Mouse (Mus musculus) hindbrain, embryonic 12.5 days (tissue): ENCODE results near the gene Leng8. TPM values are rescaled to one million over a fixed set of nuclear protein-coding genes. Genes with fewer than 3 reads are reported as not detected.

Source experiments
- polyA plus RNA-seq: library from polyadenylated mRNA; unstranded; fragments of >200 nt; fragmentation: Nextera tagmentation; extraction: Ambion mirVana; gene quantifications from 2 replicates; pipeline ENCODE4 v1.2.1, GENCODE M21; 2016

The Leng8 gene
- polyA plus RNA-seq, 1 experiment from 2014 or later = 115 TPM

Other genes with a start within 250 kb of the Leng8 start
- gene Gm14548, start 238.9 kb upstream of the Leng8 start, polyA plus RNA-seq = not detected in 2 replicates
- gene Lilra6, start 221.5 kb upstream of the Leng8 start, polyA plus RNA-seq = not detected in 2 replicates
- 1.8 and 2.4 TPM in 2 replicates for gene Lair1, start 73.8 kb upstream of the Leng8 start, polyA plus RNA-seq
- 108 and 110 TPM in 2 replicates for gene Ttyh1, start 17.6 kb upstream of the Leng8 start, polyA plus RNA-seq
- gene Leng9, start 13.3 kb downstream of the Leng8 start, polyA plus RNA-seq = 3.6 and 4.3 TPM in 2 replicates
- gene Cdc42ep5, start 27.8 kb downstream of the Leng8 start, polyA plus RNA-seq = 24.2 and 25.7 TPM in 2 replicates
- not detected in 2 replicates for gene Lilra5, start 100.7 kb downstream of the Leng8 start, polyA plus RNA-seq
- not detected in 2 replicates for gene Ncr1, start 200.7 kb downstream of the Leng8 start, polyA plus RNA-seq